Mouse (Mus musculus) bone marrow, adult 2 months (tissue): ENCODE measurements around the gene 4931428F04Rik.

Experiments
- CTCF ChIP-seq: fragments of 200-500 bp; IDR thresholded peaks from 2 replicates; pipeline ENCODE4 v1.5.1; 2011; ENCODE audit warnings: low read length, control low read depth; ENCODE audit not compliant: control insufficient read depth, insufficient read depth
- POLR2A ChIP-seq: fragments of 200-500 bp; IDR thresholded peaks from 2 replicates; pipeline ENCODE4 v1.6.1; 2011; ENCODE audit warnings: low read depth, mild to moderate bottlenecking, control low read depth, low read length, borderline replicate concordance; ENCODE audit not compliant: control insufficient read depth

- no peak for TF ChIP-seq POLR2A
- TF ChIP-seq CTCF, result no peak
Measured at GRCm38 (mm10) chr8:105303874-105304273, 14.2 kb upstream of the 4931428F04Rik start.
